Mouse (Mus musculus): ENCODE results near the gene Skint9.

- no peak for TF ChIP-seq EP300 (IDR thresholded peaks at IDR 0.05; ENCODE audit: low read depth)
- no peak for TF ChIP-seq CTCF (IDR thresholded peaks at IDR 0.05; ENCODE audit: low read depth)
Observed at GRCm38 (mm10) chr4:112432685-112433084, 1.1 kb downstream of the Skint9 start.
